Mouse (Mus musculus): ENCODE data around the gene Trim5. TPM values are rescaled to one million over a fixed set of nuclear protein-coding genes. Genes with fewer than 3 reads are reported as not detected.

Gene Trim5
- polyA plus RNA-seq (2012; ENCODE audit: low replicate concordance), result 0.04 TPM in 1 of 2 replicates, not detected in the other

GRCm38 (mm10) chr7:104287576-104288443, at the start of gene Trim5:
Gene Trim5 (minus strand): TSS chr7:104288094.

GRCm38 (mm10) chr7:104329171-104329570, 41.3 kb upstream of the Trim5 start, which contains the start of gene Trim34b:
Gene Trim34b (plus strand): TSS chr7:104329471.

GRCm38 (mm10) chr7:104315369-104316080, 27.6 kb upstream of the Trim5 start, which contains the start of gene Trim12a:
Gene Trim12a (minus strand): TSS chr7:104315466.

GRCm38 (mm10) chr7:104244287-104245181, 43.4 kb downstream of the Trim5 start, which contains the start of gene Trim34a:
Gene Trim34a (plus strand): TSS chr7:104244457.

GRCm38 (mm10) chr7:104218701-104219569, 69.0 kb downstream of the Trim5 start, which contains the start of gene Trim6:
Gene Trim6 (plus strand): TSS chr7:104218793.

Other genes with a start within 250 kb of the Trim5 start
- gene Olfr642, start 235.4 kb downstream of the Trim5 start, polyA plus RNA-seq (2012; ENCODE audit: low replicate concordance), result not detected in 2 replicates
- 0.04 TPM in 1 of 2 replicates, not detected in the other for gene 4930516K23Rik, start 226.6 kb downstream of the Trim5 start, polyA plus RNA-seq (2012; ENCODE audit: low replicate concordance)
- not detected in 2 replicates for gene Olfr644, start 216.2 kb downstream of the Trim5 start, polyA plus RNA-seq (2012; ENCODE audit: low replicate concordance)
- not detected in 2 replicates for gene Olfr645, start 202.6 kb downstream of the Trim5 start, polyA plus RNA-seq (2012; ENCODE audit: low replicate concordance)
- gene Olfr646, start 183.2 kb downstream of the Trim5 start, polyA plus RNA-seq (2012; ENCODE audit: low replicate concordance), result not detected in 2 replicates
- gene Ubqln5, start 158.3 kb downstream of the Trim5 start, polyA plus RNA-seq (2012; ENCODE audit: low replicate concordance), result not detected in 2 replicates
- gene Olfr643, start 150.7 kb downstream of the Trim5 start, polyA plus RNA-seq (2012; ENCODE audit: low replicate concordance), result not detected in 2 replicates
- not detected in 2 replicates for gene Ubqln3, start 144.8 kb downstream of the Trim5 start, polyA plus RNA-seq (2012; ENCODE audit: low replicate concordance)
- gene Ubqlnl, start 137.5 kb downstream of the Trim5 start, polyA plus RNA-seq (2012; ENCODE audit: low replicate concordance), result not detected in 2 replicates
- not detected in 2 replicates for gene Olfm5, start 123.3 kb downstream of the Trim5 start, polyA plus RNA-seq (2012; ENCODE audit: low replicate concordance)
- gene Olfr648, start 104.7 kb downstream of the Trim5 start, polyA plus RNA-seq (2012; ENCODE audit: low replicate concordance), result not detected in 2 replicates
- gene Olfr649, start 92.1 kb downstream of the Trim5 start, polyA plus RNA-seq (2012; ENCODE audit: low replicate concordance), result not detected in 2 replicates
- 0.12 TPM in 1 of 2 replicates, not detected in the other for gene Trim6, start 69.3 kb downstream of the Trim5 start, polyA plus RNA-seq (2012; ENCODE audit: low replicate concordance)
- 0.55 and 1.2 TPM in 2 replicates for gene Trim34a, start 43.6 kb downstream of the Trim5 start, polyA plus RNA-seq (2012; ENCODE audit: low replicate concordance)
- gene Trim12a, start 27.4 kb upstream of the Trim5 start, polyA plus RNA-seq (2012; ENCODE audit: low replicate concordance), result not detected in 2 replicates
- gene Trim34b, start 41.4 kb upstream of the Trim5 start, polyA plus RNA-seq (2012; ENCODE audit: low replicate concordance), result 1.1 and 1.8 TPM in 2 replicates
- 3.5 and 6.5 TPM in 2 replicates for gene Trim12c, start 65.3 kb upstream of the Trim5 start, polyA plus RNA-seq (2012; ENCODE audit: low replicate concordance)
- gene Trim30b, start 81.8 kb upstream of the Trim5 start, polyA plus RNA-seq (2012; ENCODE audit: low replicate concordance), result 0.52 and 0.56 TPM in 2 replicates
- 0.10 and 0.26 TPM in 2 replicates for gene Trim30c, start 112.7 kb upstream of the Trim5 start, polyA plus RNA-seq (2012; ENCODE audit: low replicate concordance)
- gene Trim30a, start 177.1 kb upstream of the Trim5 start, polyA plus RNA-seq (2012; ENCODE audit: low replicate concordance), result 7.1 and 19.8 TPM in 2 replicates
- 0.07 and 0.16 TPM in 2 replicates for gene Trim30d, start 219.8 kb upstream of the Trim5 start, polyA plus RNA-seq (2012; ENCODE audit: low replicate concordance)